Mouse (Mus musculus): Measurements from ENCODE around the gene Sqstm1.

DNA sequence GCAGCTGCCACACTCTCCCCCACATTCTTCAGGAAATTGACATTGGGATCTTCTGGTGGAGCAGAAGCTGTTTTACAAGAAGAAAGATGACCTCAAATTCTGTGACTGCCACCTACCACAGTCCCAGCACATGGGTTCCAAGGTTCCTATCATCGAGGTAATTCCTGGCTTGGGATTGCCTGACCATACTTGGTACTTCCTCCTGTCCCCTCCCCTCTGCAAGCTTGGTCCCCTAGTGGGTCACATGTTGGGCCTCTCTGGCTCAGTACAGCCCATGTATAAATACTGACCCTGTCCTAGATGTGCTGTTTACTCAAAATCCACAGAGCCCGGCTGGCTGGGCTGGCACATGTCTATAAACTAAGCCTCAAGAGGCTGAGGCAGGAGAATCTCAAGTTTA, 4.6 kb downstream of the Sqstm1 start:
- no peak for TF ChIP-seq CTCF (IDR thresholded peaks at IDR 0.05)
- no peak for TF ChIP-seq EP300 (IDR thresholded peaks at IDR 0.05)
